Mouse (Mus musculus) testis, adult 2 months (tissue): ENCODE measurements at regions not wholly inside any gene's neighbourhood (a gene's known extent, or its start where the extent isn't known, plus 50 kb on each side); places are given as distances from the start of the nearest gene placed in this dataset.
A peak's percentile ranks its signal among the peaks of the same experiment; 100 is the strongest.

Source experiments
- H3K27ac ChIP-seq: fragments of 200-500 bp; 2 replicates; pipeline ENCODE4 v1.5.1; 2012; ENCODE audit warnings: low read depth, low read length; ENCODE audit not compliant: control insufficient read depth, insufficient read depth
- H3K27me3 ChIP-seq: fragments of 200-500 bp; 2 replicates; pipeline ENCODE4 v1.6.1; 2012; ENCODE audit warnings: mild to moderate bottlenecking, low read length, moderate library complexity; ENCODE audit not compliant: control insufficient read depth, insufficient read depth
- H3K36me3 ChIP-seq: fragments of 200-500 bp; 2 replicates; pipeline ENCODE4 v1.6.1; 2012; ENCODE audit warnings: mild to moderate bottlenecking, low read length; ENCODE audit not compliant: control insufficient read depth, insufficient read depth
- H3K4me1 ChIP-seq: fragments of 200-500 bp; 2 replicates; pipeline ENCODE4 v1.6.1; 2012; ENCODE audit warnings: low read length; ENCODE audit not compliant: control insufficient read depth, insufficient read depth
- H3K4me3 ChIP-seq: fragments of 200-500 bp; 2 replicates; pipeline ENCODE4 v1.5.1; 2012; ENCODE audit warnings: low read depth, mild to moderate bottlenecking, low read length, moderate library complexity, mixed read lengths; ENCODE audit not compliant: control insufficient read depth
- CTCF ChIP-seq: fragments of 200-500 bp; IDR thresholded peaks from 2 replicates; pipeline ENCODE4 v1.5.1; 2012; ENCODE audit warnings: low read depth, mild to moderate bottlenecking, inconsistent platforms, low read length, moderate library complexity; ENCODE audit not compliant: control insufficient read depth, insufficient read depth, insufficient replicate concordance
- POLR2A ChIP-seq: fragments of 200-500 bp; IDR thresholded peaks from 2 replicates; pipeline ENCODE4 v1.6.1; 2012; ENCODE audit warnings: low read depth, mild to moderate bottlenecking, inconsistent platforms, low read length, moderate library complexity; ENCODE audit not compliant: control insufficient read depth

- no peaks in the 10 kb centered on the region for H3K27me3 ChIP-seq
- H3K4me3 ChIP-seq = no peak overlapping the region
- H3K27ac ChIP-seq = peak overlapping the region; percentile 3; the same call in 1 of the 2 replicates
- H3K36me3 ChIP-seq = no peaks in the 10 kb centered on the region
- H3K4me1 ChIP-seq = no peaks in the 10 kb centered on the region
- TF ChIP-seq CTCF (no peak), POLR2A (no peak)
These were observed 122.0 kb downstream of the Gm12728 start for GRCm38 (mm10) chr4:105911678-105912077.

- Histone ChIP-seq H3K27ac (peak overlapping the region; percentile 16; the same call in 1 of the 2 replicates), H3K4me1 (no peaks in the 10 kb centered on the region), H3K36me3 (no peaks in the 10 kb centered on the region), H3K4me3 (no peak overlapping the region), H3K27me3 (no peaks in the 10 kb centered on the region)
- no peak for TF ChIP-seq CTCF
- no peak for TF ChIP-seq POLR2A
These were observed 122.6 kb downstream of the Gm12728 start for GRCm38 (mm10) chr4:105912296-105912695.

DNA sequence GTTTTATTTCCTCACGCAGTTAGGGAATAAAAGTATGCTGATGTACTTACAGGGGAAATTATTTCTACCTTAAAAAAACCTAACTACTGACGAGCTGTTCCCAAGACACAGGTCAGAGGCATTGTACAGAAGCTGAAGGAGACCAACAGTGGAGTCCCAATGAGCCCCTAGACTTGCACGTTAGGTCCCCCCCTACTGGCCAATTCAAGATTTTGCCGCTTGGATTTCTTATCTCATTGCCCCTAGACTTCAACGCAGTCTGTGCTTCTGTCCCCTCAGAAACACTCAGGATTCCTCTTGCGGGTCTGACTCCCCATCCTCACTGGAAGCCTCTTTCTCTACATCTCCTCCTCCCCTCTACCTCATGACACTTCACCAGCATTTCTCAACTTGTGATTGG lies 125.3 kb downstream of the Gm12728 start:
- no peaks in the 10 kb centered on the region for H3K36me3 ChIP-seq
- no peak for TF ChIP-seq POLR2A
- no peak for TF ChIP-seq CTCF
- H3K4me3 ChIP-seq = no peak overlapping the region
- H3K27ac ChIP-seq = no peak overlapping the region
- H3K4me1 ChIP-seq = no peaks in the 10 kb centered on the region
- no peaks in the 10 kb centered on the region for H3K27me3 ChIP-seq

GRCm38 (mm10) chr4:105916229-105916628 lies 126.6 kb downstream of the Gm12728 start:
- Histone ChIP-seq H3K4me1 (no peaks in the 10 kb centered on the region), H3K27me3 (no peaks in the 10 kb centered on the region), H3K36me3 (no peaks in the 10 kb centered on the region), H3K4me3 (no peak overlapping the region), H3K27ac (peak overlapping the region; percentile 37; the same call in 1 of the 2 replicates)
- TF ChIP-seq CTCF (no peak), POLR2A (no peak)

GRCm38 (mm10) chr4:105924781-105925382 lies 135.2 kb downstream of the Gm12728 start:
- H3K27ac ChIP-seq = peak overlapping the region; percentile 62
- TF ChIP-seq CTCF = no peak
- TF ChIP-seq POLR2A = no peak
- H3K27me3 ChIP-seq = no peaks in the 10 kb centered on the region

DNA sequence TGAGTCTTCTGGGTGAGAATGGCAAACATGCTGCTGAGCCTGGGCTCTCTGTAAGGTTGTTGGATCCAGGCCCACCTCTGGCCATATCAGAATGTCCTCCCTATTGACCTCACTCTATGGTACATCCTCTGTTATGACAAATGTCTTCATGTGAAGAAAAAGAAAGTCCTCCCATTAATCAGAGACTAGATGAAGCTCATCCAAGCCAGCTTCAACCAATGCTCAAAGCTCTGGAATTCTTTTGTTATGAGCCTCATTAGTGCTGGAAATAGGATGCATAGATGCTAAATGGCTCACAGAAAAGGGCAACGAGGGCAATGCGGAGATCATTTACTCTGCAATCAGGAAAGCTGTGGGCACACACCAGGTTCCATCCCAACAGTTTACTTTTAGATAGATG lies 135.8 kb downstream of the Gm12728 start:
- no peak overlapping the region for H3K4me3 ChIP-seq
- no peaks in the 10 kb centered on the region for H3K27me3 ChIP-seq
- H3K4me1 ChIP-seq = no peaks in the 10 kb centered on the region; the same call in 1 of the 2 replicates
- peak overlapping the region; percentile 62 for H3K27ac ChIP-seq
- H3K36me3 ChIP-seq = no peaks in the 10 kb centered on the region
- TF ChIP-seq POLR2A (no peak), CTCF (no peak)

More at GRCm38 (mm10) chr4:105924781-105925382, 135.2 kb downstream of the Gm12728 start:
- Histone ChIP-seq H3K4me3 (no peak overlapping the region), H3K36me3 (no peaks in the 10 kb centered on the region), H3K4me1 (no peaks in the 10 kb centered on the region; the same call in 1 of the 2 replicates)

GRCm38 (mm10) chr4:105929658-105930057 lies 140.0 kb downstream of the Gm12728 start:
- Histone ChIP-seq H3K36me3 (no peaks in the 10 kb centered on the region), H3K4me1 (no peaks in the 10 kb centered on the region; the same call in 1 of the 2 replicates), H3K4me3 (no peak overlapping the region), H3K27ac (no peak overlapping the region), H3K27me3 (no peaks in the 10 kb centered on the region)
- no peak for TF ChIP-seq POLR2A
- no peak for TF ChIP-seq CTCF
